Mouse (Mus musculus) cerebellum, adult 8-10 months (tissue): ENCODE measurements around the gene Sh3d21.
A peak's percentile ranks its signal among the peaks of the same experiment; 100 is the strongest.
"Not testable (repeated sequence)": the region's sequence is repeated elsewhere in the genome, so short reads cannot be mapped to it uniquely, and the experiment has no call there.

Source experiments
- DNase-seq: peaks from one replicate; pipeline ENCODE4 v3.0.0; 2022

Gene Sh3d21

GRCm38 (mm10) chr4:126163067-126163659, at the start of gene Sh3d21:
TSS of gene Sh3d21 (minus strand) at chr4:126163491.
- no peak for DNase-seq

- DNase-seq, result no peak
Observed at GRCm38 (mm10) chr4:126207081-126207480, 43.8 kb upstream of the Sh3d21 start.

GRCm38 (mm10) chr4:126205386-126205785, 42.1 kb upstream of the Sh3d21 start:
- DNase-seq, result no peak

GRCm38 (mm10) chr4:126204661-126205230, 41.5 kb upstream of the Sh3d21 start:
- no peak for DNase-seq

- no peak for DNase-seq
Observed at GRCm38 (mm10) chr4:126204016-126204415, 40.7 kb upstream of the Sh3d21 start.

GRCm38 (mm10) chr4:126203336-126203895, 40.1 kb upstream of the Sh3d21 start:
- DNase-seq, result no peak

- peak; percentile 99 for DNase-seq
Observed at GRCm38 (mm10) chr4:126202303-126203181, 39.3 kb upstream of the Sh3d21 start, which contains the start of gene Thrap3. TSS of gene Thrap3 (minus strand) at chr4:126202760.

- DNase-seq, result no peak
Observed at GRCm38 (mm10) chr4:126201514-126202302, 38.4 kb upstream of the Sh3d21 start.

GRCm38 (mm10) chr4:126200656-126201055, 37.4 kb upstream of the Sh3d21 start:
- DNase-seq, result no peak

- no peak for DNase-seq
Observed at GRCm38 (mm10) chr4:126200036-126200435, 36.7 kb upstream of the Sh3d21 start.

GRCm38 (mm10) chr4:126199556-126199955, 36.3 kb upstream of the Sh3d21 start:
- no peak for DNase-seq

- DNase-seq, result no peak
Observed at GRCm38 (mm10) chr4:126197485-126197884, 34.2 kb upstream of the Sh3d21 start.

- no peak for DNase-seq
Observed at GRCm38 (mm10) chr4:126194916-126195315, 31.6 kb upstream of the Sh3d21 start.

GRCm38 (mm10) chr4:126194216-126194615, 30.9 kb upstream of the Sh3d21 start:
- DNase-seq, result no peak

- no peak for DNase-seq
Observed at GRCm38 (mm10) chr4:126190636-126191035, 27.3 kb upstream of the Sh3d21 start.

- DNase-seq, result no peak
Observed at GRCm38 (mm10) chr4:126187096-126187495, 23.8 kb upstream of the Sh3d21 start.

- DNase-seq, result no peak
Observed at GRCm38 (mm10) chr4:126183034-126183433, 19.7 kb upstream of the Sh3d21 start.

- DNase-seq, result peak; percentile 54
Observed at GRCm38 (mm10) chr4:126181170-126181957, 18.1 kb upstream of the Sh3d21 start.

- not testable (repeated sequence) for DNase-seq
Observed at GRCm38 (mm10) chr4:126175980-126176379, 12.7 kb upstream of the Sh3d21 start.

- DNase-seq, result no peak
Observed at GRCm38 (mm10) chr4:126173800-126174199, 10.5 kb upstream of the Sh3d21 start.

GRCm38 (mm10) chr4:126170737-126171136, 7.4 kb upstream of the Sh3d21 start:
- not testable (repeated sequence) for DNase-seq

- no peak for DNase-seq
Observed at GRCm38 (mm10) chr4:126168851-126169250, 5.6 kb upstream of the Sh3d21 start.
